Mouse (Mus musculus) MEL (cell line): ENCODE measurements around the gene Lhx2. TPM values are rescaled to one million over a fixed set of nuclear protein-coding genes. Genes with fewer than 3 reads are reported as not detected.

Experiments
- DNase-seq: peaks from one replicate; pipeline ENCODE4 v3.0.0; 2011; ENCODE audit warnings: low read depth, low spot score
- H3K27ac ChIP-seq: 2 replicates; pipeline ENCODE4 v1.5.1; 2012; ENCODE audit warnings: low read depth, mild to moderate bottlenecking, control low read depth, low read length, moderate library complexity; ENCODE audit not compliant: control insufficient read depth
- H3K27me3 ChIP-seq, 2 experiments: fragments of 150-350 bp in 1 of 2; sonication (generic) in 1 of 2; 2 replicates each; pipeline ENCODE4 v1.6.1; 2012; ENCODE audit warnings: low read length in 2 of 2, mild to moderate bottlenecking in 2 of 2, improper control_type of control experiment in 1 of 2, moderate library complexity in 1 of 2; ENCODE audit not compliant: insufficient read depth in 2 of 2, control insufficient read depth in 1 of 2
- H3K36me3 ChIP-seq, 2 experiments: 2 replicates each; pipeline ENCODE4 v1.6.1; 2012 to 2014; ENCODE audit warnings: low read length in 2 of 2, improper control_type of control experiment in 1 of 2, inconsistent platforms in 1 of 2, mild to moderate bottlenecking in 1 of 2; ENCODE audit not compliant: insufficient read depth in 2 of 2, control insufficient read depth in 1 of 2
- H3K4me1 ChIP-seq, 2 experiments: fragments of 150-350 bp in 1 of 2; sonication (generic) in 1 of 2; 2 replicates each; pipeline ENCODE4 v1.6.1; 2012; ENCODE audit warnings: low read length in 2 of 2, improper control_type of control experiment in 1 of 2, mild to moderate bottlenecking in 1 of 2; ENCODE audit not compliant: insufficient read depth in 2 of 2, control insufficient read depth in 1 of 2
- H3K4me3 ChIP-seq, 2 experiments: fragments of 150-350 bp in 1 of 2; sonication (generic) in 1 of 2; 2 replicates each; pipeline ENCODE4 v1.5.1; 2012; ENCODE audit warnings: low read depth in 2 of 2, low read length in 2 of 2, mild to moderate bottlenecking in 2 of 2, moderate library complexity in 2 of 2, control low read depth in 1 of 2, improper control_type of control experiment in 1 of 2; ENCODE audit not compliant: control insufficient read depth in 1 of 2, insufficient read depth in 1 of 2
- H3K79me2 ChIP-seq: 2 replicates; pipeline ENCODE4 v1.6.1; 2012; ENCODE audit warnings: mild to moderate bottlenecking, low read length, moderate library complexity; ENCODE audit not compliant: control insufficient read depth, poor library complexity, insufficient read depth
- H3K9ac ChIP-seq: 2 replicates; pipeline ENCODE4 v1.6.1; 2012; ENCODE audit warnings: low read depth, mild to moderate bottlenecking, control low read depth, low read length, moderate library complexity; ENCODE audit not compliant: control insufficient read depth, poor library complexity, severe bottlenecking
- H3K9me3 ChIP-seq: fragments of 150-350 bp; sonication (generic); replicated peaks from 2 replicates; pipeline ENCODE4 v1.6.1; 2012; ENCODE audit warnings: mild to moderate bottlenecking, low read length, improper control_type of control experiment, moderate library complexity; ENCODE audit not compliant: insufficient read depth
- BHLHE40 ChIP-seq: IDR thresholded peaks from 2 replicates; pipeline ENCODE4 v1.6.1; 2012; ENCODE audit warnings: low read depth, mild to moderate bottlenecking, inconsistent platforms, low read length, improper control_type of control experiment, borderline replicate concordance
- CTCF ChIP-seq, 3 experiments: IDR thresholded peaks in 2 of 3; conservative IDR thresholded peaks in 1 of 3; 2 replicates each; pipeline ENCODE4 v1.5.1; 2011 to 2012; ENCODE audit warnings: low read length in 3 of 3, low read depth in 2 of 3, mild to moderate bottlenecking in 2 of 3, improper control_type of control experiment in 1 of 3, inconsistent platforms in 1 of 3, mixed read lengths in 1 of 3, moderate library complexity in 1 of 3; ENCODE audit not compliant: control insufficient read depth in 1 of 3, insufficient read depth in 1 of 3, poor library complexity in 1 of 3, severe bottlenecking in 1 of 3
- JUND ChIP-seq: IDR thresholded peaks from 2 replicates; pipeline ENCODE4 v1.6.1; 2011; ENCODE audit warnings: low read depth, mild to moderate bottlenecking, improper control_type of control experiment, low read length
- KAT2A ChIP-seq: conservative IDR thresholded peaks from 2 replicates; pipeline ENCODE4 v1.6.1; 2012; ENCODE audit warnings: low read depth, low read length, improper control_type of control experiment, inconsistent platforms
- MAZ ChIP-seq: IDR thresholded peaks from 2 replicates; pipeline ENCODE4 v1.6.1; 2012; ENCODE audit warnings: low read depth, mild to moderate bottlenecking, inconsistent platforms, low read length, improper control_type of control experiment
- POLR2AphosphoS5 ChIP-seq: IDR thresholded peaks from 2 replicates; pipeline ENCODE4 v1.6.1; 2012; ENCODE audit warnings: low read depth, borderline replicate concordance, mild to moderate bottlenecking, inconsistent platforms, low read length, moderate library complexity, mixed read lengths
- RCOR1 ChIP-seq: IDR thresholded peaks from 2 replicates; pipeline ENCODE4 v1.6.1; 2012; ENCODE audit warnings: low read depth, mild to moderate bottlenecking, inconsistent platforms, low read length, improper control_type of control experiment
- USF1 ChIP-seq: IDR thresholded peaks from 2 replicates; pipeline ENCODE4 v1.6.1; 2014; ENCODE audit warnings: low read depth, mild to moderate bottlenecking, inconsistent platforms, low read length, improper control_type of control experiment, moderate library complexity
- ZC3H11A ChIP-seq: IDR thresholded peaks from 2 replicates; pipeline ENCODE4 v1.6.1; 2012; ENCODE audit warnings: low read depth, mild to moderate bottlenecking, inconsistent platforms, low read length, improper control_type of control experiment
- ZNF384 ChIP-seq: IDR thresholded peaks from 2 replicates; pipeline ENCODE4 v1.6.1; 2012; ENCODE audit warnings: low read depth, mild to moderate bottlenecking, inconsistent platforms, low read length, improper control_type of control experiment
- polyA plus RNA-seq, 2 experiments: library from polyadenylated mRNA; stranded (reverse) in 1 of 2; unstranded in 1 of 2; fragments of >175 nt in 1 of 2; fragments of >200 nt in 1 of 2; gene quantifications; 2 replicates each; pipeline versions ENCODE4 v1.2.1 to v1.2.4; 2012; ENCODE audit warnings: low replicate concordance in 2 of 2, low read depth in 1 of 2; ENCODE audit not compliant: insufficient read length in 2 of 2, insufficient read depth in 1 of 2, missing spikeins in 1 of 2
- total RNA-seq: library from RNA; depleted of rRNA; stranded (reverse); fragments of 300-350 nt; gene quantifications from 2 replicates; pipeline ENCODE4 v1.2.3, GENCODE M21; 2012

The Lhx2 gene
- total and polyA plus RNA-seq, 3 experiments, result 0.12 TPM; not detected in 2

DNA sequence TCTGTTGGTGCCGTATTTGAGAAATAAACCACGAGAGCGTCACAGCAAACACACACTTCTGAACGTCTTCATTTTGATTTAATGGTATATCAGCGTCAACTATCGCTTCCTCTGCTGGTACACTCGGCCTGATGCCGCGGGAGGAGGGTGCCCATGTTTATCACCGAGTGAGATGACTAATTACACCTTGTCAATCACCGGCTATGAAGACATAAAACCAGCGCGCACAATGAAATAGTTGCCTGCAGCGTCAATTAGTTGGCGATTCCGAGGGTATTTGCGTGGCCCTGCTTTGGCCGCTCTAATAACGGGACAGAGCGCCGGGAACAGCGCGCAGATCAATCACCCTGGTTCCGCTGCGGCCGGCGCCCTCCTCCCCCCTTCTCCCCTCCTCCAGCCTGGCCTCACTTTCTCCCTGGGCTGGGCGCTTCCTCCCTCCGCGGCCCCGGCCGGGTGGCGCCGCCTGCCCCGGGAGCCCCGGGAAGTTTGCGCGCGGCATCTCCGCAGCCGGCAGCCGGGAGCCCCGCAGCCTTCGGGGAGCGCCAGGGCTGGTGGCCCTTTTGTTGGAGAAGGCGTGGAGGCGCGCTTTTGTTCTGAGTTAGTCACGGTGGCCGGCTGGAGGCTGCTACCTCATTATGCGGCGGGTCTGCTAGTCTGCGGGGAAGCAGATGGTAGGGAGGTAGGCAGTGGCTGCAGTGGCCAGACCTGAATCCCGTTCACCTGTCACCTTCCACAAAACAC is 8.9 kb downstream of the Lhx2 start:
- no peak overlapping the region for H3K4me3 ChIP-seq
- H3K9me3 ChIP-seq, result no peaks in the 10 kb centered on the region
- no peaks in the 10 kb centered on the region for H3K79me2 ChIP-seq
- no peak overlapping the region for H3K9ac ChIP-seq
- no peaks in the 10 kb centered on the region; a peak in 1 of 4 replicates for H3K27me3 ChIP-seq
- no peak for TF ChIP-seq KAT2A
- no peak for TF ChIP-seq MAZ
- H3K4me1 ChIP-seq, result no peaks in the 10 kb centered on the region
- no peak for DNase-seq
- no peaks in the 10 kb centered on the region for H3K36me3 ChIP-seq
- no peak overlapping the region for H3K27ac ChIP-seq

DNA sequence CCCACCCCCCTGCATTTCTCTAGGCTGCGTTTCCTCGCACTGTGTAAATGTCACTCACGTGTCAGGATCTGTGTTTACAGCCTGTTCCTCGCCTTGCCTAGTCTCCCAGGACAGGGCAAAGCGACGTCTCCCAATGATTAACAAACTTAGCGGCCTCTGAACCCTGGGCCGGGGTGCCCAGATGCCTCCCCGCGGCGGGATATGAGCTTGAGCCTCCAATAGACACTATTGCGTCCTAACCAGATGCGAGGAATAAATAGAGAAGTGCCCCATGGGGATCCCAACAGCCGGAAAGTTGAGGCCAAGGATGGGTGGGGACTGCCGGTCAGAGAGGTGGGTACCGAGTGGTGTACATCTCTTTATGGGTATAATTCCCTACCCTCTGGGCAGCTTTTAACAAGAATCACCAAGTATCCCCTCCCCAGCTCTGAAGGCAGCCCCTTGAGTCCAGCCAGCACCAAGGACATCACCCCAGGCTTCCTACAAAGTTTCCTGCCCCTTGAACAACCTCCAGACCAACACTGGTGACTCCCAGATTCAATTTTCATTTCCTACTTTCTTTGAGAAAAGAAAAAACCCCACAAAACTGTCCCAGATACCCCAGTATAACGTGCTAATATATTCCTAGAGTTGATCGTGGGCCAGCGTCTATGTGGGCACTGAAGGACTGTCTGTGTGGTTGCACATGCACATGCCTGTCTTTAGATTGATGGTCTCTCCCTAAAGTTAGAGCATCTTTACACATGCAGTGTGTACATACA is 9.8 kb downstream of the Lhx2 start:
- Histone ChIP-seq H3K4me3 (no peak overlapping the region), H3K36me3 (no peaks in the 10 kb centered on the region), H3K9me3 (no peaks in the 10 kb centered on the region), H3K27ac (no peak overlapping the region), H3K79me2 (no peaks in the 10 kb centered on the region), H3K27me3 (no peaks in the 10 kb centered on the region; a peak in 1 of 4 replicates), H3K4me1 (no peaks in the 10 kb centered on the region), H3K9ac (no peak overlapping the region)
- TF ChIP-seq RCOR1 (no peak), CTCF (IDR thresholded peaks at IDR 0.05 in 2 of 3, conservative IDR thresholded peaks at IDR 0.05 in 1 of 3; ENCODE audit: control insufficient read depth in 1 of 3, insufficient read depth in 1 of 3, low read depth in 2 of 3, low read length in 3 of 3, poor library complexity in 1 of 3, severe bottlenecking in 1 of 3) (no peak), POLR2AphosphoS5 (no peak), MAZ (no peak), KAT2A (no peak), BHLHE40 (no peak), USF1 (no peak), ZC3H11A (no peak), JUND (no peak)
- DNase-seq, result no peak

DNA sequence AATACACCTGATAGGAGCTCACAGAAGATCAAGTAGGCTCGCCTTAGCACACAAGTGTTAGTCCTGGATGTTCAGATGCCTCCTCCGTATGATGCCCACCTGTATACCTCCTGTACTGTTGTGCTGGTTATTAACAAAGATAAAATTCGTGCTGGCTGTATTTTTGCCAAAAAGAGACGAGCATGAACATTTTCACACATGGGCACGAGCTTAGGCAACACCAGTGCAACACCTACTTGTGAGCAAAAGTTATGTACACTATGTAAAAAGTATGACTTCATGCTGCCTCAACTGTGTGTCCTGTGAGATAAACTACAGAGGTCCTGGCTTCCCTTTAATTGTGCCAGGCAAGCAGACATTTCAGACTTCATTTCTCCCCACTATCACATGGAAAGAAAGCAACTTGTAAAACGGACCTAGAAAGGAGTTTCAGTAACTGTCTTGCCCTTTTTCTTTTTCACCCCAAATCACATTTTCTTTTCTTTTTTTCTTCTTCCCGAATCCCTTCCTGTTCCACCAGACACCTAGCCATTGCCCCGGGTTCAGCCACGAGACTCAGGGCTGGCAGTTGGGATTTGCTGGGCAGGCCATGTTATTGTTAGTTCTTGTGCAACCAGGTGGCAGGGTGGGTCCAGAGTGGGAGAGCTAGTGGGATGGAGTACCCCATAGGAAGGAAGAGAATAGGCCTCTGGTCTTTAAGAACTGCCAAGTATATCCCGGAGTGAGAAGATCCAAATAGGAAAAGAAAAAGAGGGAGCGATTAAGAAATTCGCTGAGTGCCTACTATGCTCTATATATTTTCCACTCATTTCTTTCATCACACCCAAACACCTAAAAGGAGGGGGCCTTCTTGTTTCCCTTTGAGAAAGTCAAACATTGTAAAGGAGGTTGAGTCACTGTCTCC is 10.6 kb downstream of the Lhx2 start:
- DNase-seq, result no peak
- no peak overlapping the region for H3K9ac ChIP-seq
- no peak for TF ChIP-seq ZNF384
- no peak overlapping the region for H3K4me3 ChIP-seq
- no peaks in the 10 kb centered on the region; a peak in 1 of 4 replicates for H3K27me3 ChIP-seq
- no peaks in the 10 kb centered on the region for H3K9me3 ChIP-seq
- H3K4me1 ChIP-seq, result no peaks in the 10 kb centered on the region
- no peaks in the 10 kb centered on the region for H3K79me2 ChIP-seq
- H3K36me3 ChIP-seq, result no peaks in the 10 kb centered on the region
- no peak overlapping the region for H3K27ac ChIP-seq
